Mouse (Mus musculus) small intestine, adult 2 months (tissue): ENCODE results near the gene 1500015O10Rik.

ENCODE experiments used
- CTCF ChIP-seq: fragments of 200-500 bp; IDR thresholded peaks from 2 replicates; pipeline ENCODE4 v1.5.1; 2012; ENCODE audit warnings: low read depth, mild to moderate bottlenecking, control low read depth, inconsistent platforms, low read length, moderate library complexity, mixed read lengths; ENCODE audit not compliant: insufficient replicate concordance, insufficient read length; ENCODE audit errors: extremely low read depth
- POLR2A ChIP-seq: fragments of 200-500 bp; IDR thresholded peaks from 2 replicates; pipeline ENCODE4 v1.6.1; 2012; ENCODE audit warnings: low read depth, mild to moderate bottlenecking, control low read depth, inconsistent platforms, low read length, moderate library complexity

GRCm38 (mm10) chr1:43722459-43722858 lies 7.9 kb upstream of the 1500015O10Rik start:
- no peak for TF ChIP-seq CTCF
- TF ChIP-seq POLR2A = no peak
